Mouse (Mus musculus): ENCODE data around the gene Olfr522.

DNA sequence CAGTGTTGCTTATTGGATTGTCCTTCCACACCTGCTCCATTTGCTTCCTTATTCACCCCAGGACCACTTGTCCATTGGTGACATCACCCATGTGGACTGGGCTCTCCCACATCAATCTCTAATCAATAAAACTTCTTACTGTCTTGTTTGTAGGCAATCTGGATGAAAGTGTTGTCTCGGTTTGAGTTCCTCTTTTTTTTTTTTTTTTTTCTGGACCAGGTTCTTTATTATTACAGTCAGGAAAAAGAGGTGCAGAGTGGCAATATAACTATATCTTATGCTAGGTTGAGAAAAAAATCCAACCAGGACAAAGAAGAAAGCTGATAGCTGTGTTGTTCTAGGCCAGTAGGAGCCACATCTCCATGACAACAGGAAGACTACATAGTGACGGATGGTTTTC, 16.1 kb upstream of the Olfr522 start:
- TF ChIP-seq CTCF (IDR thresholded peaks at IDR 0.05; ENCODE audit: low read depth): no peak
- TF ChIP-seq EP300 (optimal IDR thresholded peaks at IDR 0.05): no peak
